Mouse (Mus musculus): ENCODE measurements around the gene Fto.

The Fto gene

GRCm38 (mm10) chr8:91509206-91509899 is 196.0 kb downstream of the Fto start:
- in situ Hi-C loops (cut with MboI; ENCODE audit: unreplicated experiment in 2 of 2): no loop called here

- in situ Hi-C loops (cut with MboI; ENCODE audit: unreplicated experiment in 2 of 2): no loop called here
Measured at GRCm38 (mm10) chr8:91509900-91510260, 196.6 kb downstream of the Fto start.

- in situ Hi-C loops (cut with MboI; ENCODE audit: unreplicated experiment in 2 of 2): no loop called here
Measured at GRCm38 (mm10) chr8:91510716-91511115, 197.4 kb downstream of the Fto start.

- in situ Hi-C loops (cut with MboI; ENCODE audit: unreplicated experiment in 2 of 2): no loop called here
Measured at GRCm38 (mm10) chr8:91511943-91512342, 198.6 kb downstream of the Fto start.

- in situ Hi-C loops (cut with MboI; ENCODE audit: unreplicated experiment in 2 of 2): no loop called here
Measured at GRCm38 (mm10) chr8:91514752-91515478, 201.6 kb downstream of the Fto start.

- in situ Hi-C loops (cut with MboI; ENCODE audit: unreplicated experiment in 2 of 2): no loop called here
Measured at GRCm38 (mm10) chr8:91516422-91516821, 203.1 kb downstream of the Fto start.

DNA sequence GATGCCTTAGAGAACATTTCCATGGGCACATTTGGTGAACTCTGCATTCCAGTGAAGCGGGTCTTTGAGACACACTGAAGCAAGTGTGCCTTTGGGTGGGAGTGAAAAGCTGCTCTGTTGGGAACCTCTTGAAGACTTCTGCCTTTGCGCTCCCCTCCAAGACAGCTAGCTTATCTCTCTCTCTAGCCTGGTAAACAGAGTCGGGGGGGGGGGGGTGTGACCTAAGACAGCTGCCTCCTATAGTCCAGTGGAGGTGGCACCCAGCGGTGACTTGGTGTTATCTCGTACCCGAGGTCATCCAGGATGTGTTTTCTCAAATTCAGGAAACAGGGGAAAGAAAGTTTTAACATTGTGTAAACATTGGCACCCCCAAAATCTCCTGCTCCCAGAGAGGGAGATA is 204.8 kb downstream of the Fto start:
- in situ Hi-C loops (cut with MboI; ENCODE audit: unreplicated experiment in 2 of 2): no loop called here

- in situ Hi-C loops (cut with MboI; ENCODE audit: unreplicated experiment in 2 of 2): loop anchor here in 1 of 2 experiments (10.0 kb wide), 1 partner anchor 1493 kb away; no protein-coding TSS in a partner anchor
Measured at GRCm38 (mm10) chr8:91522201-91522600, 208.9 kb downstream of the Fto start.

DNA sequence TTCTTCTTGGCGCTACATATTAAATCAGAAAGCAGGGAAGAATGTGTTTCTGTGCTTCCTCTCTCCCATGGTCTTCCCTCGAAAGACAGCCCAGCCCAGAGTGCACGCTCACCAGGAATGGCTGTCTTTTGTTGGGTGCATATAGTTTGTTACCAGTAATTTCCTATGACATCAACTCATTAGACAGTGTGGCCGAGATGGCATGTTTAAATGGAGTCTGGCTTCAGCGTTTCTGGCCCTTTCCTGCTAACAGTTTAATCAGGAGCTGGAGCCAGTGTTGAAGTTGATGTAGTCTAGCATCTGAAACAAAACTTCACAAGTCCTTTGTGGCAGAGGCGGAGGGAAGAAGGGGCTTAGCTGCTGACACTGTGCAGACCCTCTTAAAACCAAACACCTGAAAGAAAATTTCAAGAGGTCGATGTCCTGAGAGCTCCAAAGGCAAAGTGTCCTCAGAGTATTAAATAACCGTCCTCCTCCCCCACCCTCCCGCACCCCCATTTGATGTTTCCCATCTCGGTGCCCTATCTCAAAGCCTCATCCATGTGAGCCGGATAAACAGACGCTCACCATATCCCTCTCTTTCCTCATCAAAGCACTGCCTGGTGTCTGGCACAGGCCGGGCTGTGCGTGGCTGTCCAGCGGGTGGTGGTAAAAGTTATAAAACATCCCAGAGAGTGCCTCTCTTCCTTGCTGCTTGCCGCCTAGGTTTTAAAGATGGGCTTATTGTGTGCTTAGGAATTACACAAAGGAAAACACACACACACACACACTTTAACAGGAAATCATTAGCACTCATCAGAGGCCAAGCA is 210.9 kb downstream of the Fto start:
- in situ Hi-C loops (cut with MboI; ENCODE audit: unreplicated experiment in 2 of 2): loop anchor here in 1 of 2 experiments (10.0 kb wide), 1 partner anchor 1491 kb away; no protein-coding TSS in a partner anchor

- in situ Hi-C loops (cut with MboI; ENCODE audit: unreplicated experiment in 2 of 2): loop anchor here in 1 of 2 experiments (10.0 kb wide), 1 partner anchor 1490 kb away; no protein-coding TSS in a partner anchor
Measured at GRCm38 (mm10) chr8:91524865-91525250, 211.5 kb downstream of the Fto start.

DNA sequence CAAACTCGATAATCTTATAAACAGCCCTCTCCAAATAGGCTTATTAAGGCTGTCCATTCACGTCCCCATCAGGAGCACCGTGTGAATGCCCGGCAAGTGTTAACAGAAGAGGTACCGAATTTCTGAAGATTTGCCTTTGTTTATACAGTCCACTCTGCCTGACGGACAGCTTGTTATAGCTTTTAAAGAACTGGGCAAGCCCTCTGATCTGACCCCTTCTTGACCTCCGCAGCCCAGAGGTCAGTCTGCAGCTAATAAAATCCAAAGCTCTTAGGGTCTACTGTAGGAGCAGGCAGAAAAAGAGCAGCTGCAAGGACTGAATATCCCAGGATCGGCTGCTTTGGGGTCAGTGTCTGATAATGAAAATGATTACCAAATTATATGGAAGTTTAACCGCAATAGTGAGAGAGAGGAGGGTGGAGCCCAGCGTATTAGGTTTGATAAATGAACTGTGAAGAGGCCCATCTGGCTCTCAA is 212.1 kb downstream of the Fto start:
- in situ Hi-C loops (cut with MboI; ENCODE audit: unreplicated experiment in 2 of 2): loop anchor here in 1 of 2 experiments (10.0 kb wide), 1 partner anchor 1489 kb away; no protein-coding TSS in a partner anchor

GRCm38 (mm10) chr8:91528967-91529366 is 215.6 kb downstream of the Fto start:
- in situ Hi-C loops (cut with MboI; ENCODE audit: unreplicated experiment in 2 of 2): loop anchor here in 1 of 2 experiments (10.0 kb wide), 1 partner anchor 1486 kb away; no protein-coding TSS in a partner anchor

DNA sequence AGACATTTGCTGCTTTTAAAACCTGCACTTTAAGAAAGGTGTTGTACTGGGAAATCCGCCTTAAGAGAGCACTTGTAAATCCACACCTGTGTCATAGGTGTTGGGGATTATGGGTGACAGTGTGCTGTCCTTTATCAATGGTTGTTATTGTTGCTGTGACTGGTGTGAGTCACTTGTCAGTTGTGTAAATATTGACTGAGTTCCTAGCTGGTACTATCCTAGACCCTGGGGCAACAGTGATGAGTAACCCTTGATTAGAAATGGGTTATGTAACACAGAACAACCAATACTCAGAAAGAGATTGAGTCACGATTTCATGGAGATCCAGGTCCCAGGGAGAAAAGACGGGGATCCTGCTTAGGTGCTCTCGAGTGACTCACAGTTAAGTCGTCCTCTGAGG is 216.4 kb downstream of the Fto start:
- in situ Hi-C loops (cut with MboI; ENCODE audit: unreplicated experiment in 2 of 2): loop anchor here (5.0 to 10.0 kb wide), 5 partner anchors 483 to 1485 kb away; no protein-coding TSS in a partner anchor

DNA sequence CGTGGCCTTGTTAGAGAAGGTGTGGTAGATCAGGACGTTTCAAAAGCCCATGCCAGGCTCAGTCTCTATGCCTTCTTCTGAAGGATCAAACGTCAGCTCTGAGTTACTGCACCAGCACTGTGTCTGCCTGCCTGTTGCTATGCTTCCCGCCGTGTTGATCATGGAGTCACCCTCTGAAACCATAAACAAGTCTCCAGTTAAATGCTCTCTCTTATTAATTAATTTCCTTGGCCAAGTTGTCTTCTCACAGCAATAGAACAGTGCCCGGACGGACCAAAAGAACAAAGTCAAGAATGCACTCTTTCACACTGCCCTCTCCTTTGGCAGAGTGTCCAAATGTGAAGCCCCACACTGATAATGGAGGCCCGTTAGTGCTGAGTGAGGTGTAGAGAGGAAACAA is 217.3 kb downstream of the Fto start:
- in situ Hi-C loops (cut with MboI; ENCODE audit: unreplicated experiment in 2 of 2): loop anchor here (5.0 to 10.0 kb wide), 4 partner anchors 482 to 1474 kb away; no protein-coding TSS in a partner anchor

DNA sequence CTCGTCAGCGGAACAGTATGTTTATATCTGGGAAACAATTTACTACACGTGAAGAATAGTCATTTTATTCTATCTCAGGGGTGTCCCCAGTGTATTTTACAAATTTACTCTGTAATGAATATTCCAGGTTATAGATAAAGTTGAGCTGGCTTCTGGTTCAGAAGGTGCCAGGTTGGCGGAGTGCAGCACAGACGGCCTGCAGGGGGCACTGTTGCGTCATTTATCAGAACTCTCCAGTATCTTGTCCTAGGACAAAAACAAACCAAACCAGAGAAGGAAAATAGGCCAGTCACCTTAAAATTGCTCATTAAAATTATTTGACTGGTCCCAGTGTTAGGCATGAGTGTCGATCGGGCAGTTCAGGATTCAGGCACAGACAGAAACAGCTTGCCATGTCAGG is 218.6 kb downstream of the Fto start:
- in situ Hi-C loops (cut with MboI; ENCODE audit: unreplicated experiment in 2 of 2): loop anchor here (5.0 to 10.0 kb wide), 4 partner anchors 480 to 1473 kb away; no protein-coding TSS in a partner anchor

GRCm38 (mm10) chr8:91532671-91533436 is 219.5 kb downstream of the Fto start:
- in situ Hi-C loops (cut with MboI; ENCODE audit: unreplicated experiment in 2 of 2): loop anchor here (5.0 to 10.0 kb wide), 4 partner anchors 479 to 1472 kb away; no protein-coding TSS in a partner anchor

- in situ Hi-C loops (cut with MboI; ENCODE audit: unreplicated experiment in 2 of 2): loop anchor here (5.0 to 10.0 kb wide), 4 partner anchors 478 to 1470 kb away; no protein-coding TSS in a partner anchor
Measured at GRCm38 (mm10) chr8:91534752-91535151, 221.4 kb downstream of the Fto start.

- in situ Hi-C loops (cut with MboI; ENCODE audit: unreplicated experiment in 2 of 2): loop anchor here in 1 of 2 experiments (10.0 kb wide), 1 partner anchor 1467 kb away; no protein-coding TSS in a partner anchor
Measured at GRCm38 (mm10) chr8:91538109-91538508, 224.8 kb downstream of the Fto start.

- in situ Hi-C loops (cut with MboI; ENCODE audit: unreplicated experiment in 2 of 2): loop anchor here in 1 of 2 experiments (10.0 kb wide), 1 partner anchor 1466 kb away; no protein-coding TSS in a partner anchor
Measured at GRCm38 (mm10) chr8:91538892-91539291, 225.6 kb downstream of the Fto start.
